Mouse (Mus musculus) adrenal gland, postnatal 4 days (tissue): Measurements from ENCODE around the gene Babam1. TPM values are rescaled to one million over a fixed set of nuclear protein-coding genes. Genes with fewer than 3 reads are reported as not detected.
"Not testable (repeated sequence)": the region's sequence is repeated elsewhere in the genome, so short reads cannot be mapped to it uniquely, and the experiment has no call there.

Experiments
- DNase-seq, 2 experiments: peaks; one replicate each; pipeline ENCODE4 v3.0.0; 2021 to 2022; ENCODE audit warnings: low spot score in 2 of 2, mixed read lengths in 2 of 2
- total RNA-seq, 2 experiments: library from RNA; stranded (reverse); gene quantifications; 2 replicates each; pipeline ENCODE4 v1.2.3; 2021

The Babam1 gene
- total RNA-seq, 2 experiments from 2014 or later, result 108 to 109 TPM

GRCm38 (mm10) chr8:71404951-71405351 lies 8.3 kb downstream of the Babam1 start:
- DNase-seq, result no peak

- DNase-seq, result peak; percentile 98 to 99
Measured at GRCm38 (mm10) chr8:71405401-71406098, 8.9 kb downstream of the Babam1 start, which contains the start of gene Ankle1. TSS of gene Ankle1 (plus strand) at chr8:71406010.

- DNase-seq, result peak in 1 of 2 experiments; percentile 60
Measured at GRCm38 (mm10) chr8:71406099-71407015, 9.7 kb downstream of the Babam1 start.

- DNase-seq, result no peak
Measured at GRCm38 (mm10) chr8:71407441-71407840, 10.8 kb downstream of the Babam1 start.

GRCm38 (mm10) chr8:71408231-71408630 lies 11.6 kb downstream of the Babam1 start:
- no peak for DNase-seq

- no peak for DNase-seq
Measured at GRCm38 (mm10) chr8:71411535-71412273, 15.0 kb downstream of the Babam1 start.

GRCm38 (mm10) chr8:71422121-71422520 lies 25.5 kb downstream of the Babam1 start:
- DNase-seq, result no peak

- not testable (repeated sequence) for DNase-seq
Measured at GRCm38 (mm10) chr8:71432935-71433334, 36.3 kb downstream of the Babam1 start.

- DNase-seq, result no peak
Measured at GRCm38 (mm10) chr8:71437041-71437440, 40.4 kb downstream of the Babam1 start.

GRCm38 (mm10) chr8:71441404-71441803 lies 44.7 kb downstream of the Babam1 start:
- no peak for DNase-seq

- DNase-seq, result no peak
Measured at GRCm38 (mm10) chr8:71445096-71445495, 48.4 kb downstream of the Babam1 start.

GRCm38 (mm10) chr8:71451337-71451736 lies 54.7 kb downstream of the Babam1 start:
- no peak for DNase-seq

GRCm38 (mm10) chr8:71451777-71452176 lies 55.1 kb downstream of the Babam1 start:
- no peak for DNase-seq

GRCm38 (mm10) chr8:71452669-71453068 lies 56.0 kb downstream of the Babam1 start:
- no peak for DNase-seq

Other genes starting within 250 kb of the Babam1 start
- gene Myo9b, start 124.1 kb upstream of the Babam1 start, total RNA-seq, result 10 to 100 TPM; 43.8 to 47.6 TPM
- gene Haus8, start 123.9 kb upstream of the Babam1 start, total RNA-seq, result 10 to 100 TPM; 22.2 to 26.2 TPM
- gene Use1, start 30.0 kb upstream of the Babam1 start, total RNA-seq, result 100 to 1,000 TPM; 210 to 221 TPM
- gene Ocel1, start 25.6 kb upstream of the Babam1 start, total RNA-seq, result 10 to 100 TPM; 12.0 to 13.6 TPM
- gene Nr2f6, start 14.9 kb upstream of the Babam1 start, total RNA-seq, result 10 to 100 TPM; 67.6 to 70.6 TPM
- gene Ushbp1, start 1.1 kb upstream of the Babam1 start, total RNA-seq, result 10 to 100 TPM; 21.6 to 21.8 TPM
- 10 to 100 TPM; 13.5 to 14.6 TPM for gene Ankle1, start 9.1 kb downstream of the Babam1 start, total RNA-seq
- 10 to 100 TPM; 58.9 to 65.9 TPM for gene Abhd8, start 66.8 kb downstream of the Babam1 start, total RNA-seq
- 10 to 100 TPM; 87.7 to 89.8 TPM for gene Mrpl34, start 68.1 kb downstream of the Babam1 start, total RNA-seq
- 10 to 100 TPM; 61.2 to 61.4 TPM for gene Dda1, start 72.3 kb downstream of the Babam1 start, total RNA-seq
- gene Ano8, start 89.1 kb downstream of the Babam1 start, total RNA-seq, result 10 to 100 TPM; 25.9 to 26.3 TPM
- 10 to 100 TPM; 30.6 to 32.0 TPM for gene Gtpbp3, start 91.2 kb downstream of the Babam1 start, total RNA-seq
- 100 to 1,000 TPM; 179 to 185 TPM for gene Plvap, start 114.9 kb downstream of the Babam1 start, total RNA-seq
- gene Ccdc194, start 128.8 kb downstream of the Babam1 start, total RNA-seq, result under 1 TPM in 1 of 2 experiments, not detected in 1; 0.25 TPM
- 10 to 100 TPM; 39.6 to 46.0 TPM for gene Bst2, start 140.6 kb downstream of the Babam1 start, total RNA-seq
- gene Mvb12a, start 146.1 kb downstream of the Babam1 start, total RNA-seq, result 10 to 100 TPM; 74.5 to 76.0 TPM
- gene Tmem221, start 162.0 kb downstream of the Babam1 start, total RNA-seq, result 1 to 10 TPM; 4.4 to 4.5 TPM
- under 1 TPM; 0.25 to 0.65 TPM for gene Nxnl1, start 169.7 kb downstream of the Babam1 start, total RNA-seq
- gene Slc27a1, start 172.0 kb downstream of the Babam1 start, total RNA-seq, result 100 to 1,000 TPM; 110 to 111 TPM
- 100 to 1,000 TPM; 136 to 144 TPM for gene Pgls, start 195.3 kb downstream of the Babam1 start, total RNA-seq
- gene Fam129c, start 200.8 kb downstream of the Babam1 start, total RNA-seq, result 1 to 10 TPM; 3.4 to 4.3 TPM
- 10 to 100 TPM; 74.6 to 78.2 TPM for gene Colgalt1, start 214.1 kb downstream of the Babam1 start, total RNA-seq